Mouse (Mus musculus): Measurements from ENCODE around the gene Svs1.

- peak; percentile 73 for TF ChIP-seq CTCF (conservative IDR thresholded peaks at IDR 0.05; ENCODE audit: insufficient read depth, insufficient read length, low read depth, low read length)
- no peak for TF ChIP-seq POLR2A (IDR thresholded peaks at IDR 0.05; ENCODE audit: low read depth, low read length)
Measured at GRCm38 (mm10) chr6:48954946-48955345, 31.7 kb upstream of the Svs1 start.
